Mouse (Mus musculus): ENCODE results near the gene S1pr5.
"Not testable (repeated sequence)": the region's sequence is repeated elsewhere in the genome, so short reads cannot be mapped to it uniquely, and the experiment has no call there.

The S1pr5 gene

GRCm38 (mm10) chr9:21204528-21205272 is 43.5 kb downstream of the S1pr5 start:
- no peak for DNase-seq (ENCODE audit: low spot score)

- no peak for DNase-seq (ENCODE audit: low spot score)
Observed at GRCm38 (mm10) chr9:21204156-21204527, 44.1 kb downstream of the S1pr5 start.

DNA sequence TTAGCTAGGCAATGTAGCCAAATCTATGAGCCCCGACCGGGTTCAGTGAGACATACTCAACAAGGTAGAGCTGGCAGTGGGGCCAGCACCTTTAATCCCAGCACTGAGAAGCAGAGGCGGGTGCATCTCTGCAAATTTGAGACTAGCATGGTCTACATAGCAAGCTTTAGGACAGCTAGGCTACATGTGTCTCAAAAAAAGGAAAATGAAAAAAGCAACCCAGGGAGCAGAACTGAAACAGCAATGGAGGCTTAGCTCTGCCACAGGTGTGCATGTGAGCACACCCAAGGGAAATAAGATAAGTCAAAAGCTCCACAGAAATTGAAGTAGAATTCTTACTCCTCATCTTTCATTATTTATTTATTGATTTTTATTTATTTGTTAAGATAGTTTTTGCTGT is 49.3 kb downstream of the S1pr5 start:
- no peak for DNase-seq (ENCODE audit: low spot score)

GRCm38 (mm10) chr9:21197981-21198380 is 50.3 kb downstream of the S1pr5 start:
- DNase-seq (ENCODE audit: low spot score): no peak

GRCm38 (mm10) chr9:21196521-21197433 is 51.5 kb downstream of the S1pr5 start:
- DNase-seq (ENCODE audit: low spot score): no peak

- DNase-seq (ENCODE audit: low spot score): not testable (repeated sequence)
Observed at GRCm38 (mm10) chr9:21195736-21196505, 52.3 kb downstream of the S1pr5 start.

DNA sequence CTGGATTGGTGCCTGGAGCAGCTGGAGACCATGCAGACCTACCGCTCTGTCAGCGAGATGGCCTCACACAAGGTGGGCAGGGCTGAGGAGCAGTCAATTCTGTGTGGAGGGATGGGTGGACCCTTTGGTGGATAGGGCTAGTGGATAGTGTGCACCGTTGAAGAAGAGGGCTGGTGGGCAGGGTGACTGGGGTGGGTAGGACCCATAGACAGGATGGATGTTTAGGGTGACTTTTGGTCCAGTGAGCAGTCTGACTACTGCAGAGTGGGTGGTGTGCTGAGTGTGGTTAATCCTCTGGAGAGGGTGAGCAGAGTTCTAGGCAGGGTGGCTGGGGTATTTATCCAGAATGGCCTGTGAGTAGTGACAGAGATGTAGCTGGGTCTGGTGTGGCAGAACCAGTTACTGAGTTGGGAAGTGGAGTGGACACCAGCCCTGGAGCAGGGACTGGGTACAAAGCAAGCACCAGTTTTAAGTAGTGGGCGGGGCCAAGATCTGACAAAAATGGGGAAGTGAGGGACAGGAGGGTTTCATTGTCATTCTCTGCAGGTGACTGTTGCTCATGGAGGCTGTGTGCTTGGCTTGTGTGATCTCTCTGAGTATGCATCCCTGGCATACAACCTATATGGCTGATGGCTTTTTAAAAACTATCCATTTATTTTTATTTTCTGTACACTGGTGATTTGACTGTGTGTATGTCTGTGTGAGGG is 53.3 kb downstream of the S1pr5 start:
- no peak for DNase-seq (ENCODE audit: low spot score)

DNA sequence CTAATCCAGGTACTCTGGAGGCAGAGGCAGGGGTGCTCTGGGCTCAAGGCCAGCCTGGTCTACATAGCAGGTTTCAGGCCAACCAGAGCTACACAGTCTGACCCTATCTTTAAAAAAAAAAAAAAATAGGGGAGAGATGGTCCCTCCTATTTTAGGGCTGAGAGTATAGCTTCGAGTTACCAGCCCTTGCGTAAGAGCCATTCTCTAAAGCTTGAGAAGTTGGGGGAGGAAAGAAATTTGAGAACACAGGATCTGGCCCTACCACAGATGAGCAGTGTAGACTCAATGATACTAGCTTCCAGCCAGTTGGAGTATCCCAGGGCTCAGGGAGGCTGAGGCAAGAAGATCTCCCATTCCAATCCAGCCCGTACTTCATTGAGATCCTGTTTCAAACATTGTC is 54.5 kb downstream of the S1pr5 start:
- no peak for DNase-seq (ENCODE audit: low spot score)

Data from ovary, postnatal 10 days (tissue).